Mouse (Mus musculus): ENCODE measurements at regions not wholly inside any gene's neighbourhood (a gene's known extent, or its start where the extent isn't known, plus 50 kb on each side); places are given as distances from the start of the nearest gene placed in this dataset.

DNA sequence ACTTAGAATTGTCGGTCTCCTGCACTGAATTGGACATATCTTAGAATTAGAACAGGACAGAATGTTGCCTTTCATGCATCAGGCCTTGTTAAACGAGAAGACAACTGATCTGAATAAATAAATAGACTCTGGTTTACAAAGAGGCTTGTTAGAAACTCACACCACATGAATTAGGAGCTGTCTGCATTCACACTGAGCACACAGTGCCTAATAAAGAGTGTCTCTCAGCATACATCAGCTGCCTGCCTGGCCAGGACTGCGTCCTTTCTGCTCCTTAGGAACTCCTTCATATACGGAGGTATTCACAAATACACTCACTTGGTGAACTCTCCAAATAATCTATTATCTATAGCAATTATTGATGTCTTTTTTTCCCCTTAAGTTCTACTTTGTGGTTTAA lies 96.9 kb upstream of the Sgk1 start:
- Histone ChIP-seq H3K4me3 (replicated peaks) (no peak overlapping the region), H3K4me1 (no peaks in the 10 kb centered on the region; the same call in 1 of the 2 replicates), H3K36me3 (no peaks in the 10 kb centered on the region), H3K27me3 (replicated peaks) (no peaks in the 10 kb centered on the region), H3K9me3 (replicated peaks) (no peaks in the 10 kb centered on the region), H3K4me2 (no peak overlapping the region), H3K9ac (replicated peaks) (no peak overlapping the region), H3K27ac (replicated peaks) (no peak overlapping the region)
- 27% methylated on average over 4 of the region's 4 CpGs for WGBS
- no peak for ATAC-seq (ENCODE audit: low FRiP score)

- WGBS, result 82% methylated on average over 5 of the region's 5 CpGs
- Histone ChIP-seq H3K9ac (replicated peaks) (no peak overlapping the region), H3K4me2 (no peak overlapping the region), H3K27me3 (replicated peaks) (no peaks in the 10 kb centered on the region), H3K4me1 (no peaks in the 10 kb centered on the region; the same call in 1 of the 2 replicates), H3K27ac (replicated peaks) (no peak overlapping the region), H3K36me3 (no peaks in the 10 kb centered on the region), H3K4me3 (replicated peaks) (no peak overlapping the region), H3K9me3 (replicated peaks) (no peaks in the 10 kb centered on the region)
- ATAC-seq (ENCODE audit: low FRiP score), result no peak
Observed at GRCm38 (mm10) chr10:21785785-21786184, 96.2 kb upstream of the Sgk1 start.

DNA sequence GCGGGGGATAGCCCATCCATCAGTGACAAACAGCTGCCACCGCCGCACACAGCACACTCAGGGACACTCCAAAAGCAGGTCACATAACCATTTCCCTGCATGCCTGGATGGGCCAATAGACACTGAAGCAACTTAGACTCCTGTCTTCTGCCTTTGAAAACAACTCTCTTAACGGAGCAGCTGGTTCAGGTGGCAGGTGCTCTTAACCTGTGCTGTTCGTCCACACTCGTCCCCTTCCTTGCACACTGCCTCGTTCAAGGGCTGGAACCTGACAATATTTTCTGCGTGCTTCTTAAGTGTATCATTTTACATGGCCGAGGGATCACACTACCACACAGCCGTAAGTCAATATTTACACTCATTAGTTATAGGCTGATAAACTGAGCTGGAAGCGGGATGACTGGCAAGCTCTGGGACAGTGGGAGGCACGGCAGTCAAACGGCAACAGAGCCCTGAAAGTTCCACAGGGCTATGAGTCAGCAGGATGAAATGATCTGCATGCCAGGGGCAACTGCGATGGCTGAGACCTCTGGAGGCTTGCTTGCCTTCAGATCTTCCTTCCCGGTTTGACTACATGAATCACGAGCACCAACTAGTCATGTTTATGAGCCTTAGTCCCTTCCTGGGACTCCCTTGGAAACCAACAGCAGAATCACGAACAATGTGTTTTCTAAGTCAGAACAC lies 92.0 kb upstream of the Sgk1 start:
- no peaks in the 10 kb centered on the region for H3K27me3 ChIP-seq (replicated peaks)
- H3K36me3 ChIP-seq, result no peaks in the 10 kb centered on the region
- no peak overlapping the region for H3K4me2 ChIP-seq
- H3K9ac ChIP-seq (replicated peaks), result no peak overlapping the region
- no peak overlapping the region for H3K27ac ChIP-seq (replicated peaks)
- 65% methylated on average over 17 of the region's 17 CpGs for WGBS
- ATAC-seq (ENCODE audit: low FRiP score), result no peak
- H3K4me3 ChIP-seq (replicated peaks), result no peak overlapping the region
- H3K9me3 ChIP-seq (replicated peaks), result no peaks in the 10 kb centered on the region
- H3K4me1 ChIP-seq, result peaks cover 3% of the 10 kb centered on the region; the same call in 1 of the 2 replicates

DNA sequence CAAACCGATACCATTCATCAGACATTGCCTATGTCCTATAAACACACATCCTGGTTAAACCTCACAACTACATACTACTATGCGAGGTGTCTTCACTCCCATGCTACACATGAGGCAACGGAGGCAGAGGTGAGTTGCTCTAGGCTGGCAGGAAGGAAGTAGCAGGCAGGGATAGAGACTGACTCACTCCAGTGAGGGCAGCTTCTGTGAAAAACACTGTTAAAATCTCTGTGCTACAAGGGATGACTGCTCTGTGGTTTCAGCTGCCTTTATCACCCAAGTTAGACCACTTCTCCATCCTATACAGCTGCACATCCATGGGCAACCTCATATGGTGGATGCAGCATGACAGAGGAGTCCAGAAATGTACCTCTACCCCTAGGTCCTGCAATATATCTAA lies 91.0 kb upstream of the Sgk1 start:
- H3K9ac ChIP-seq (replicated peaks), result no peak overlapping the region

DNA sequence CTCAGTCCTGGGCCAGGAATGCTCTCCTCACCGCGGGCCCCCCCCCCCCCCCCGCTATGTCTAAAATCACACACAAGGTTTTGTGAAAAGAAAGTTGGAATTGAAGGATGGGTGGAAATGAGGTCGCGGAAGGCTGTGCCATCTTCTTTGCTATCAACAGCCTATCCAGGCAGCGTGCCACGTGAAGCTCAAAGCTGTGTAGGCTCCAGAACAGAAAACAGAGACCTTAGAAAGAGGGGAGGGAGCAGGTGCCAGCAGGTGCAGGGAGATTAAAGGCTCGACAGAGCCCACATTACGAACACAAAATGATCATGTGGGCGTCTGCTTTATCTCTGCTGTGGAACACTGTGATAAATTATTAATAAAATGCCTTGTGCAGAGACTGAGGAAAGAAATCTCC lies 89.6 kb upstream of the Sgk1 start:
- H3K4me2 ChIP-seq, result no peak overlapping the region
- H3K9ac ChIP-seq (replicated peaks), result no peak overlapping the region
- ATAC-seq (ENCODE audit: low FRiP score), result no peak
- H3K27me3 ChIP-seq (replicated peaks), result no peaks in the 10 kb centered on the region
- no peaks in the 10 kb centered on the region for H3K36me3 ChIP-seq
- H3K4me1 ChIP-seq, result peaks cover 3% of the 10 kb centered on the region; the same call in 1 of the 2 replicates
- WGBS, result 41% methylated on average over 10 of the region's 10 CpGs
- no peak overlapping the region for H3K4me3 ChIP-seq (replicated peaks)
- H3K27ac ChIP-seq (replicated peaks), result no peak overlapping the region
- H3K9me3 ChIP-seq (replicated peaks), result no peaks in the 10 kb centered on the region

More for the DNA sequence above, 91.0 kb upstream of the Sgk1 start:
- Histone ChIP-seq H3K4me3 (replicated peaks) (no peak overlapping the region), H3K4me1 (peaks cover 3% of the 10 kb centered on the region; the same call in 1 of the 2 replicates), H3K9me3 (replicated peaks) (no peaks in the 10 kb centered on the region), H3K36me3 (no peaks in the 10 kb centered on the region), H3K27me3 (replicated peaks) (no peaks in the 10 kb centered on the region), H3K27ac (replicated peaks) (no peak overlapping the region), H3K4me2 (no peak overlapping the region)
- no peak for ATAC-seq (ENCODE audit: low FRiP score)
- 90% methylated on average over 3 of the region's 3 CpGs for WGBS

DNA sequence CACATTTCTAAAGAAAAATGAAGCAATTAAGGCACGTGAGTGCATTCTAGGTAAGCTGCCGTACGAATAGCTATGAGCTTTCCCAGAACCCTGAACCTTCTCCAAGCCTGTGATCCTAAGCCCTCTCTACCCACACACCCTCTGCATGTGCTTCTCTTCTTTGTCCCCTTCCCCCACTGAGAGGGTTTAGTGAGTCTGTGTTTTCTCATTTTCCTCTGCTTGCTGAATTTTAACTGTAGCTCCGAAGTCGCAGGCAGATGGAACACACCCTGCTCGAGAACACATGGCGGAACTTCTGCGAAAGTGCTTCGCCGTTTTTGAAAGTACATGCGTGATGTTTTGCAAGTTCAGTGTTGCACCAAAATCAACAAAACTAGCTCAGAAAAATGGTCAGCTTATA lies 88.3 kb upstream of the Sgk1 start:
- H3K36me3 ChIP-seq, result no peaks in the 10 kb centered on the region
- 87% methylated on average over 11 of the region's 11 CpGs for WGBS
- no peaks in the 10 kb centered on the region for H3K9me3 ChIP-seq (replicated peaks)
- no peak overlapping the region for H3K4me2 ChIP-seq
- no peak overlapping the region for H3K9ac ChIP-seq (replicated peaks)
- H3K27ac ChIP-seq (replicated peaks), result no peak overlapping the region
- H3K4me1 ChIP-seq, result peaks cover 3% of the 10 kb centered on the region; the same call in 1 of the 2 replicates
- ATAC-seq (ENCODE audit: low FRiP score), result no peak
- H3K4me3 ChIP-seq (replicated peaks), result no peak overlapping the region
- no peaks in the 10 kb centered on the region for H3K27me3 ChIP-seq (replicated peaks)

DNA sequence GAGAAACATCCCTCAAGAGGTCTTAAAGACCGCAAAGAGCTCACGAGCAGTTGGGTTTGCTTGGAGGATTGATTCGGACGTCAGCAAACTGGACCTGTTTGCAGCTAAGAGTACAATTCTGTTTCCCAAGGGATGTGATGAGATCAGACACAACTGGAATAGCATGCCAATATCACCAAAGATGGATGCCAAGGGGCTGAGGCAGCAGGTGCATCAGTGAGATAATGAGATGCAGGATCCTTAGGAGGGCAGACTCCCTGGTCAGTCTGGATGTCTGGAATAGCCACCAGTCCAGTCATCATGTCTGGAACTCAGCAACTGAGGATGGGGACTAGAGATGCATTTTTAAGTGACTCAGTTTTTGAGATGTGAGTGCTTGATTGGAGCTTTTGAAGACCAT lies 85.6 kb upstream of the Sgk1 start:
- H3K4me2 ChIP-seq, result no peak overlapping the region
- no peak for ATAC-seq (ENCODE audit: low FRiP score)
- no peak overlapping the region for H3K9ac ChIP-seq (replicated peaks)
- H3K27ac ChIP-seq (replicated peaks), result no peak overlapping the region
- no peaks in the 10 kb centered on the region for H3K9me3 ChIP-seq (replicated peaks)
- H3K36me3 ChIP-seq, result no peaks in the 10 kb centered on the region
- WGBS, result 91% methylated on average over 4 of the region's 4 CpGs
- H3K27me3 ChIP-seq (replicated peaks), result no peaks in the 10 kb centered on the region
- no peak overlapping the region for H3K4me3 ChIP-seq (replicated peaks)
- 0 out of 2 replicates have a peak, but pooled peaks cover 3% of the 10 kb centered on the region for H3K4me1 ChIP-seq

DNA sequence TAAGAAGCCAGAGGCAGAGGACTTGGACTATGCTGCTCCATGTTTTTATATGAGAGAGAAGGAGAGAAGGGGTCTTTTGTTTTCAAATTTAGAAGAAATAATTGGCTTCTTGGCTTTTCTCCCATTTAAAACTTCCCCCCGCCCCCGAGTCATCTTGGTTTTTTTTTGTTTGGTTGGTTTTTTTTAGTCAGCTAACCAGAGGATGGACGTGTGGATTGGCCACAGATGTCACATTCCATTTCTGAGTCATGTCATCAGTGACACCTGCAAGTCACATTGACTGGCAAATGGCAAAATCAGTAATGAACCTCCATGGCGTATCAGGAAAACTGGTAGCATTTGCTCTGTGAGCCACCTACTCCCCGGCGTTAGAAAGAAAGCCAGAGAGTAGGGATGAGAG lies 83.9 kb upstream of the Sgk1 start:
- Histone ChIP-seq H3K4me1 (no peaks in the 10 kb centered on the region), H3K9me3 (replicated peaks) (no peaks in the 10 kb centered on the region), H3K27ac (replicated peaks) (no peak overlapping the region), H3K36me3 (no peaks in the 10 kb centered on the region), H3K4me2 (no peak overlapping the region), H3K4me3 (replicated peaks) (no peak overlapping the region), H3K9ac (replicated peaks) (no peak overlapping the region), H3K27me3 (replicated peaks) (no peaks in the 10 kb centered on the region)
- 82% methylated on average over 6 of the region's 6 CpGs for WGBS
- no peak for ATAC-seq (ENCODE audit: low FRiP score)

DNA sequence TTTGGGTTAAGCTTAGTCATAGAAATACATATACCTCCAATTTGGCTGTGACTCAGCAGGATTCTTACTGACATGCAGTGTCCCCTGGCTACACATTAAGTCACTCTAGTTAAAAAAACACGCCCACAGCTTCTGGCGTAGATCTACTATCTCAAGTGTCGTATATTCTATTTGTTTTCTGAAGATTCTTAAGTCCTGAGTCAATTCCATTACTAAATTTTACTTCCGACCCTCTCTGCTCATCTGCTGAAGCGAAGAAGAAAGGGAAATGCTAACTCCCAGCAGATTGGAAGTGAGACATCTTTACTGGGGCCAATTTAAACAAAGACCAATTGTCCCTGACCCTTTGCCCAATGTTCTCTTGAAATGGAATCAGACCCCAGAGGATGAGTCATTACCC lies 80.4 kb upstream of the Sgk1 start:
- Histone ChIP-seq H3K9ac (replicated peaks) (no peak overlapping the region), H3K4me1 (no peaks in the 10 kb centered on the region), H3K4me2 (no peak overlapping the region), H3K27ac (replicated peaks) (no peak overlapping the region), H3K4me3 (replicated peaks) (no peak overlapping the region), H3K36me3 (no peaks in the 10 kb centered on the region), H3K9me3 (replicated peaks) (no peaks in the 10 kb centered on the region), H3K27me3 (replicated peaks) (no peaks in the 10 kb centered on the region)
- no peak for ATAC-seq (ENCODE audit: low FRiP score)
- WGBS, result 67% methylated on average over 5 of the region's 5 CpGs

- H3K27me3 ChIP-seq (replicated peaks), result no peaks in the 10 kb centered on the region
- ATAC-seq (ENCODE audit: low FRiP score), result peak; percentile 76
- H3K4me3 ChIP-seq (replicated peaks), result no peak overlapping the region
Observed at GRCm38 (mm10) chr10:21803184-21803583, 78.8 kb upstream of the Sgk1 start.

GRCm38 (mm10) chr10:21804761-21805160 lies 77.2 kb upstream of the Sgk1 start:
- Histone ChIP-seq H3K4me1 (no peaks in the 10 kb centered on the region), H3K9ac (replicated peaks) (no peak overlapping the region), H3K27ac (replicated peaks) (no peak overlapping the region), H3K9me3 (replicated peaks) (no peaks in the 10 kb centered on the region), H3K36me3 (no peaks in the 10 kb centered on the region), H3K4me3 (replicated peaks) (no peak overlapping the region), H3K27me3 (replicated peaks) (no peaks in the 10 kb centered on the region), H3K4me2 (no peak overlapping the region)
- no peak for ATAC-seq (ENCODE audit: low FRiP score)
- 87% methylated on average over 2 of the region's 2 CpGs for WGBS

More at GRCm38 (mm10) chr10:21803184-21803583, 78.8 kb upstream of the Sgk1 start:
- Histone ChIP-seq H3K4me2 (no peak overlapping the region), H3K4me1 (no peaks in the 10 kb centered on the region), H3K9ac (replicated peaks) (no peak overlapping the region), H3K27ac (replicated peaks) (no peak overlapping the region), H3K9me3 (replicated peaks) (no peaks in the 10 kb centered on the region), H3K36me3 (no peaks in the 10 kb centered on the region)

- Histone ChIP-seq H3K4me2 (no peak overlapping the region), H3K4me1 (no peaks in the 10 kb centered on the region), H3K9me3 (replicated peaks) (no peaks in the 10 kb centered on the region), H3K27ac (replicated peaks) (no peak overlapping the region), H3K36me3 (no peaks in the 10 kb centered on the region), H3K9ac (replicated peaks) (no peak overlapping the region), H3K27me3 (replicated peaks) (no peaks in the 10 kb centered on the region), H3K4me3 (replicated peaks) (no peak overlapping the region)
- 64% methylated on average over 6 of the region's 6 CpGs for WGBS
- no peak for ATAC-seq (ENCODE audit: low FRiP score)
Observed at GRCm38 (mm10) chr10:21805606-21806005, 76.4 kb upstream of the Sgk1 start.
